Mouse (Mus musculus) subcutaneous adipose tissue, adult 2 months (tissue): Measurements from ENCODE around the gene Rgs11. TPM values are rescaled to one million over a fixed set of nuclear protein-coding genes. Genes with fewer than 3 reads are reported as not detected.

ENCODE experiments used
- polyA plus RNA-seq: library from polyadenylated mRNA; depleted of rRNA; stranded (reverse); fragments of >200 nt; gene quantifications from 2 replicates; pipeline ENCODE4 v1.2.3, GENCODE M21; 2012; ENCODE audit warnings: low replicate concordance; rRNA removed

Gene Rgs11
- polyA plus RNA-seq: 1.7 and 20.8 TPM in 2 replicates

GRCm38 (mm10) chr17:26202737-26203136 lies at the start of gene Rgs11:
TSS of gene Rgs11 (plus strand) at chr17:26202951.

DNA sequence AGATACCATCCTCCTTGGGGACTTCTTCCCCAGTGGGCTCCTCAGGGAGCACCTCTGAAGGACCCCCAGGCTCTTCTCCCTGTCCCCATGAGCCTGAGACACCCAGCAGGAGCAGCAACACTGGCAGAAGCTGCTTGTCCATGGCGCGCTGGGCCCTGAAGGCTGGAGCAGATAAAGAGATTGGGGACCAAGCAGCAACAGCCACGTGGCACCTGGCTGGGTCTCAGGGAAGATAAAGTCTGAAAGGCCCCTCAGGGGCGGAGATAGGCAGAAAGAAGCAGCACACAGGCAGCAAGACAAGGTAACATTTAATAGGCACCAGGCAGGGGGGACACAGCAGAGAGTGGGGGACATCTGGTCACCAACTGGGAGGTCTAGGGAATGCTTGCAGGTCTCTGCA lies 3.9 kb upstream of the Rgs11 start, which contains the start of gene Pdia2:
Pdia2 (minus strand) TSS at position 196 of the 400 bp plus-strand sequence.

DNA sequence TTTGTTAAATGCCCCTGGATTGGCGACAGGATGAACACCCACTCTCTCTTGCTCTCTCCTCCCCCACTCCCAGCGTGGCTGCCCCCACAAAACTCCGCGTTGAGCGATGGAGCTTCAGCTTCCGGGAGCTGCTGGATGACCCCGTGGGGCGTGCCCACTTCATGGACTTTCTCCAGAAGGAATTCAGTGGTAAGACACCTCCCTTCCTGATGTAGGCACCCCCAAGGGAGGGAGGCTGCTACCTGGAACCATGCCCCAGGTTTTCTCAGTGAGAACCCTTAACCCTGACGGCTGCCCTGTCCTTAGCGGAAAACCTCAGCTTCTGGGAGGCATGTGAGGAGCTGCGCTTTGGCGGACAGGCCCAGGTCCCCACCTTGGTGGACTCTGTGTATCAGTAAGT lies 4.9 kb downstream of the Rgs11 start, which contains the start of gene Arhgdig:
Arhgdig (minus strand) TSS at position 101 of the 400 bp plus-strand sequence.

DNA sequence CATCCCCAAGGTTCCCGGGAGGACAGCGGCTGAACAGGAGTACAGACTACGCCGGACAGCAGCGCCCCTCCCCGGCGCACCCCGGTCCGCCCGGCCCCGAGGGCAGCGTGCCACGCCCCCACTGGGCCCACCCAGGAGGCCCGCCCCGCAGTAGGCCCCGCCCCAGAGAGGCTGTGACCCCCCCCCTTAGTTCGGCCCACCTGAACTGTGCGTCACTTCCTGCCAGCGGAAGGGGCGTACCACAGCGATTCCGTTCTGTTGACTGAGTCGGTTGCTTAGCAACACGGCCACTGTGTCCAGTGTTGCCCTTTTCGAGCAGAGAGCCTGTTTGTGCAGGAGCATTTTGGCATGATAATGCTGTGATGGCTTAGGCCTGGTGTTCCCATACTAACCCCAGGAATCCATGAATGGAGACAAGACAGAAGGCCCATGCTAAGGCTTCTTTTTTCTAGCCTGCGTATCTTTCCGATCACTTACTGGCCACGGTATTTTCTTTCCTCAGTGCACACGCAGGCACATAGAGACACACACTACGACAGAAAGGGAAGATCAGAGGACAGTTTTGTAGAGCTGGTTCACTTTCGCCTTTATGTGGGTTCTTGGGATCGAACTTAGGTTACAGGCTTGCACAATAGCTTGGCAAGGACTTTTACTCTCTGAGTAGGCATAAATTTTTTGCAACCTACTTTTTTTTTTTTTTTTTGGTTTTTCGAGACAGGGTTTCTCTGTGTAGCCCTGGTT lies 41.5 kb downstream of the Rgs11 start, which contains the start of gene Fam234a:
Fam234a (minus strand) TSS at position 142 of the 741 bp plus-strand sequence.

GRCm38 (mm10) chr17:26252539-26253251 lies 49.9 kb downstream of the Rgs11 start, which contains the start of gene Luc7l:
TSS of gene Luc7l (plus strand) at chr17:26252896.

Other genes with a start within 250 kb of the Rgs11 start
- gene Capn15, start 217.2 kb upstream of the Rgs11 start, polyA plus RNA-seq: 22.9 and 54.5 TPM in 2 replicates
- gene Rab11fip3, start 133.4 kb upstream of the Rgs11 start, polyA plus RNA-seq: 32.8 and 33.6 TPM in 2 replicates
- gene Decr2, start 112.6 kb upstream of the Rgs11 start, polyA plus RNA-seq: 27.4 and 27.8 TPM in 2 replicates
- gene Nme4, start 107.3 kb upstream of the Rgs11 start, polyA plus RNA-seq: 24.8 and 57.1 TPM in 2 replicates
- 15.5 and 21.6 TPM in 2 replicates for gene Tmem8, start 89.7 kb upstream of the Rgs11 start, polyA plus RNA-seq
- gene Mrpl28, start 79.5 kb upstream of the Rgs11 start, polyA plus RNA-seq: 95.3 and 97.5 TPM in 2 replicates
- gene Axin1, start 64.3 kb upstream of the Rgs11 start, polyA plus RNA-seq: 12.9 and 23.6 TPM in 2 replicates
- gene Pdia2, start 3.9 kb upstream of the Rgs11 start, polyA plus RNA-seq: 0.60 TPM in 1 of 2 replicates, not detected in the other
- gene Arhgdig, start 4.8 kb downstream of the Rgs11 start, polyA plus RNA-seq: 0.72 and 7.1 TPM in 2 replicates
- 101 and 132 TPM in 2 replicates for gene Fam234a, start 41.3 kb downstream of the Rgs11 start, polyA plus RNA-seq
- gene Luc7l, start 49.9 kb downstream of the Rgs11 start, polyA plus RNA-seq: 18.2 and 36.7 TPM in 2 replicates
- 18.8 and 30.6 TPM in 2 replicates for gene Neurl1b, start 211.9 kb downstream of the Rgs11 start, polyA plus RNA-seq